Mouse (Mus musculus) heart, embryonic 16.5 days (tissue): ENCODE measurements at regions not wholly inside any gene's neighbourhood (a gene's known extent, or its start where the extent isn't known, plus 50 kb on each side); places are given as distances from the start of the nearest gene placed in this dataset.
A peak's percentile ranks its signal among the peaks of the same experiment; 100 is the strongest.

Experiments
- ATAC-seq: fragments of 200-750 bp; cut with Nextera tagmentation; replicated peaks from 2 replicates; pipeline ENCODE4 v1.8.0; 2017; ENCODE audit warnings: moderate number of reproducible peaks; ENCODE audit not compliant: insufficient read depth, low FRiP score; ENCODE audit errors: extremely low read depth
- H3K27ac ChIP-seq: fragments of 300-500 bp; sonication (generic); 2 replicates; pipeline ENCODE4 v1.5.1; 2014; ENCODE audit warnings: mild to moderate bottlenecking, low read length, control low read depth, moderate library complexity
- H3K27me3 ChIP-seq: fragments of 300-500 bp; sonication (generic); 2 replicates; pipeline ENCODE4 v1.6.1; 2014; ENCODE audit warnings: low read length, mixed read lengths; ENCODE audit not compliant: control insufficient read depth, insufficient read depth
- H3K36me3 ChIP-seq: fragments of 300-500 bp; sonication (generic); 2 replicates; pipeline ENCODE4 v1.6.1; 2014; ENCODE audit not compliant: control insufficient read depth, insufficient read depth
- H3K4me1 ChIP-seq: fragments of 300-500 bp; sonication (generic); 2 replicates; pipeline ENCODE4 v1.6.1; 2014; ENCODE audit warnings: low read length, mixed read lengths; ENCODE audit not compliant: control insufficient read depth, insufficient read depth
- H3K4me2 ChIP-seq: fragments of 300-500 bp; sonication (generic); 2 replicates; pipeline ENCODE4 v1.6.1; 2014; ENCODE audit warnings: low read depth, mild to moderate bottlenecking, control low read depth, low read length
- H3K4me3 ChIP-seq: fragments of 300-500 bp; sonication (generic); 2 replicates; pipeline ENCODE4 v1.5.1; 2014; ENCODE audit warnings: mild to moderate bottlenecking, control low read depth, low read length
- H3K9ac ChIP-seq: fragments of 300-500 bp; sonication (generic); 2 replicates; pipeline ENCODE4 v1.6.1; 2014; ENCODE audit warnings: low read length, control low read depth
- H3K9me3 ChIP-seq: fragments of 300-500 bp; sonication (generic); replicated peaks from 2 replicates; pipeline ENCODE4 v1.6.1; 2016; ENCODE audit warnings: low read length; ENCODE audit not compliant: control insufficient read depth
- WGBS: fragments of 180-500 bp; shearing (Covaris S2); extraction: QIAGEN DNeasy Blood & Tissue Kit; methylation state at CpG from one replicate; pipeline ENCODE4 v1.1.7; 2014; 5-methylcytosine and 5-hydroxymethylcytosine counted together

DNA sequence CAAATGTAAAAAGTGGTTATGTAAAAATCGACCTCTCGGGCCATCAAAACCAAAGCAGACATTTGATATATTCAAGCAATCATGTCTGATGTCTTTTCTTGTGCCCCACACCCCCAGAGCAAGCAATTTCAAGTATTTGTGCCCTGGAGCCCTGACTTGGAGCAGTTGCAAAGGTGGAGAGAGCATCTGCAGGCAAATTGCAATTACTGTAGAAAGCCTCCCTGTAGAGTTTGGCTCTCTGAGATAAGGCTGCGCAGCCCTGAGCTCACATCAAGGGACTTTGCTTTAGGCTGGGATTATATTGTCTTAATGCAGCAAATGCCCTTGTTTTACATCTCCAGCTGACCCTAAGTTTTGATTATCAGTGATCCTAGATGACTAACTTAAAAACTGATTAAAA lies 147.3 kb downstream of the Dyrk2 start:
- no peaks in the 10 kb centered on the region for H3K36me3 ChIP-seq
- WGBS: 47% methylated on average over 3 of the region's 3 CpGs
- no peak overlapping the region for H3K4me2 ChIP-seq
- H3K4me3 ChIP-seq: no peak overlapping the region
- peaks cover 15% of the 10 kb centered on the region for H3K4me1 ChIP-seq
- no peaks in the 10 kb centered on the region for H3K27me3 ChIP-seq
- no peak overlapping the region for H3K9ac ChIP-seq
- no peaks in the 10 kb centered on the region for H3K9me3 ChIP-seq
- no peak for ATAC-seq
- no peak overlapping the region for H3K27ac ChIP-seq

DNA sequence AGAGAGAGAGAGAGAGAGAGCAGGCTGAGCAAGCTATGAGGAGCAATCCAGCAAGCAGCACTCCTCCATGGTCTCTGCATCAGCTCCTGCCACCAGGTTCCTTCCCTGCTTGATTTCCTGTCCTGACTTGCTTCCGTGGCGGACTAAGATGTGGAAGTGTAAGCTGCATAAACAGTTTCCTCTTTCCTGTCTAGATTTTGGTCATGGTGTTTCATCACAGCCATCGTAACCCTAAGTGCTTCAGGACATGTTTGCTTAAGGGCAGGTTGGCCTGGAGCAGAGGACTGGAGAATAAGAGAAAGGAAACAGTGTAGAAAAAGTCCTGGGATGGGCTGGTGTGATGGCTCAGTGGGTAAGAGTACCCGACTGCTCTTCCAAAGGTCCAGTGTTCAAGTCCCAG lies 133.9 kb downstream of the Dyrk2 start:
- Histone ChIP-seq H3K9me3 (no peaks in the 10 kb centered on the region), H3K9ac (no peak overlapping the region), H3K4me1 (no peaks in the 10 kb centered on the region), H3K27ac (no peak overlapping the region), H3K27me3 (no peaks in the 10 kb centered on the region), H3K36me3 (no peaks in the 10 kb centered on the region), H3K4me2 (no peak overlapping the region), H3K4me3 (no peak overlapping the region)
- 82% methylated on average over 4 of the region's 4 CpGs for WGBS
- ATAC-seq: no peak

DNA sequence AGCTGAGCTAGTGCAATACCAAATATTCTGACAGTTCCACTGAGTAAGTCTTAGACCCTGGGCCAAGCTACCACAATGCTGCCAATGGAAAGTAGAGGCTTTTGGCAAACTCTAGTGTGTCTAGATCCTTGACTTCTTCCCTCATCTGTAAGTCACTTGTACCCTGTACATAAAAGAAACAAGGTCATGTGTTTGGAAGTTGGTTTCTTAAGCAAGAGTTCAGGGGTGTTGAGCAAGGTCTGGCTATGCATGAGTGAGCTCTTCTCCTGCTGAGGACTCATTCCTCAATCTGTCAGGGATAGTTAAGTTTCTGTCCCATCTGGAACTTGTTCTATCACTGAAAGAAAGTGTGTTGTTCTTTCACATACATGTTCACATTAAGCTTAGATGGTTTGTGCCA lies 132.9 kb downstream of the Dyrk2 start:
- Histone ChIP-seq H3K4me2 (no peak overlapping the region), H3K9ac (no peak overlapping the region), H3K36me3 (no peaks in the 10 kb centered on the region), H3K4me1 (no peaks in the 10 kb centered on the region), H3K27me3 (no peaks in the 10 kb centered on the region), H3K27ac (no peak overlapping the region), H3K4me3 (no peak overlapping the region), H3K9me3 (no peaks in the 10 kb centered on the region)
- no peak for ATAC-seq

DNA sequence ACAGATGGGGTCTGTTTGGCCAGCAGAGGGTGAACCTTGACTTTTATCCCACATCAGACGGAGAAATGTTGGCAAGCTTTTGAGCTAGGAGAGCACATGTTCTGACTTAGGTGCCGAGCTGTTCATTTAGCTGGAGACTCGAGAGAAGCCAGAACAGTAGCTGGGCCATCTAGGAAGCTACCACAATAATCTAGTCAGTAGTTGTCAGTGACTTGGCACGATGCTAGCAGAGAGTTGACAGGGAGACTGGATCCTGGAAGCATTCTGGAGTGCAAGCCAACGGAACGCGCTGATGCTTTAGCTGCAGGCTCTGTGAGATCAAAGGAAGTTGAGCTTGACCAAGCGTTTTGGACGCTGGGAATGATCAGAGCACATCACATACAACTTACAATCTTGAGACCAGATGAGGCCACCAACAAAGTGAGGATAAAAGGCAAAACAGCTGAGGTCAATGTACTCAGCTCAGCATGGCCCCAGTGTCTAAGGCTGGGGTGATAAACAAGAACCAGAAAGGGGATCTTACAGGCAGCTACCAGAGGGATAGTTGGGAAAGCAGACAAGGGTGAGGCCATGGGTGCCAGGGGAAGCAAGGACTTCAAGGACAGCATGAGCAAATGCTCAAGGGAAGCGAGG lies 130.0 kb downstream of the Dyrk2 start:
- 62% methylated on average over 10 of the region's 10 CpGs for WGBS
- ATAC-seq: no peak
- no peak overlapping the region for H3K9ac ChIP-seq
- no peaks in the 10 kb centered on the region for H3K4me1 ChIP-seq
- no peaks in the 10 kb centered on the region for H3K9me3 ChIP-seq
- no peak overlapping the region for H3K4me2 ChIP-seq
- no peak overlapping the region for H3K27ac ChIP-seq
- H3K27me3 ChIP-seq: no peaks in the 10 kb centered on the region
- H3K36me3 ChIP-seq: no peaks in the 10 kb centered on the region
- no peak overlapping the region for H3K4me3 ChIP-seq

DNA sequence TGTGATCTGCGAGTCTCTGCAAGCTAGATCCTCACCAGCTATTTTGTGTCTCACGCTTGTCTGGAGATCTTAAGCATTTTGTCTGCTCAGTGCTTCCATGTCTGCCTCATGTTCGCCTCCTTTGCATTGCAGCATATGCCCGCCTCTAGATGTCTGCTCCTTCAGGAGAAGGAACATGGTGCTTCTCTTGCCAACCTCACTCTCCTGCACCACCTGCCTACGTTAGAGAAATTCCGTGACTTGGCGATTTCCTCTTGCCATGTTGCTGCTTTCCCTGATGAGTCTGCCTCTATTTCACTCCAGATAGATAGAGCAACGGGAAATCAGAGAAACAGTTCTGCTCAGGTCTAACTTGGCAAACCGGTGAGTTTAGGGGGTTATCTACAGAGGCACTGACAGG lies 126.2 kb downstream of the Dyrk2 start:
- ATAC-seq: no peak
- Histone ChIP-seq H3K9ac (no peak overlapping the region), H3K9me3 (no peaks in the 10 kb centered on the region), H3K27me3 (no peaks in the 10 kb centered on the region), H3K36me3 (no peaks in the 10 kb centered on the region), H3K4me3 (no peak overlapping the region), H3K4me1 (peaks cover 16% of the 10 kb centered on the region), H3K4me2 (no peak overlapping the region), H3K27ac (no peak overlapping the region)
- WGBS: 90% methylated on average over 9 of the region's 9 CpGs

DNA sequence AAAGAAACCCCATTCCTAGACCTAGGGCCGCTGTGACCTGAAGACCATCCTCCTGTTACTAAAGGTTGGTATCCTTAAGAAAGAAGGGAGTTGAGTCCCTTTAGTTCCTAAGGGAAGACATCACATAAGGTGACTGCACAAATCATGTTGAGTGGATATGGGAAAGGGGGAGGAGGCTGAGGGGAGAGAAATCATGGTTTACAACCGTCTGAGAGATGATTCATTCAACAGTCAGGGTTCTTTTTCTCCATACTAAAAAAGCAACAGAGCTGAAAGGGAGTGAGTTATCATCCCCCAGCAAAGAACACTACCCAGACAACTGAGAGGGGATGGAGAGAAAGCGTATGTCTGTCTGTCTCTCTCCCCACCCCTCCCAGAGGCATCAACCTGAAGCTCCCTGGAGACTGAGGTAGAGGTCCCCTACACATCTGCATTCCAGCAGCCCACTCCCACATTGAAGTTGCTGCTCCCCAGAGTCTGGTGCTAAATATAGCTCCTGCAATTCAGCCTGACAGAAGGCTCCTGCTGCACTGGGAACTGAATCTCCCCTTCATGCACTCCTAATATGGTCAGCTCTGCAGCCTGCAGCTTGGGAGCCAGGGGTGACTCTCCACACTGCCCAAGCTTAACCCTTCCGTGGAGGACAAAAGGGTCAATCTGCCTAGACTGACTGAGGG lies 123.2 kb downstream of the Dyrk2 start:
- peak; percentile 96 for ATAC-seq
- no peak overlapping the region; the same call in 1 of the 2 replicates for H3K4me2 ChIP-seq
- no peaks in the 10 kb centered on the region for H3K9me3 ChIP-seq
- H3K9ac ChIP-seq: peak overlapping the region; percentile 27; the same call in 1 of the 2 replicates
- WGBS: 37% methylated on average over 4 of the region's 4 CpGs
- no peaks in the 10 kb centered on the region for H3K36me3 ChIP-seq
- peak overlapping the region; percentile 91 for H3K27ac ChIP-seq
- no peak overlapping the region for H3K4me3 ChIP-seq
- peaks cover 16% of the 10 kb centered on the region for H3K4me1 ChIP-seq
- no peaks in the 10 kb centered on the region for H3K27me3 ChIP-seq

- Histone ChIP-seq H3K9me3 (no peaks in the 10 kb centered on the region), H3K27me3 (no peaks in the 10 kb centered on the region), H3K4me3 (no peak overlapping the region), H3K4me1 (peaks cover 16% of the 10 kb centered on the region), H3K4me2 (no peak overlapping the region), H3K9ac (no peak overlapping the region), H3K36me3 (no peaks in the 10 kb centered on the region), H3K27ac (no peak overlapping the region)
- no peak for ATAC-seq
- 81% methylated on average over 1 of the region's 1 CpGs for WGBS
These were observed 121.0 kb downstream of the Dyrk2 start for GRCm38 (mm10) chr10:118749039-118749438.

DNA sequence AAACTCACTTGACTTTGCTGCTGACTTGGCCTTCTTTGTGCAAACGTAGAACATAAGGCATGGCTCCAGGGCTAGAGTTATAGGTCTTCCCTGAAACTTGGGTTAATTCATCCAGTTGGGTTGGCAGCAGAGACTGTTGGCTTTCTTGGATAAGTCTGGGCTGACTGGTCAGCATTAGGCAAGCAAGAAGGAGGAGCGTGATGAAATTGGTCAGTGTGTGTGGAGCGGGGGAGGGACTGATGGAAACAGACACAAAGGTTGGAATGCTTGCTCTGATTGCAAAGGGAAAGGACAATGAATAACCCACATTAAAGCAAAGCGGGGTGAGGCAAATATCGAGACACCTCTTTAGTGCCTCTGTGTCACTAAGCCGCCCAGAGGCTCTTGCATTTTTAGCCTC lies 120.3 kb downstream of the Dyrk2 start:
- no peaks in the 10 kb centered on the region for H3K36me3 ChIP-seq
- WGBS: 84% methylated on average over 6 of the region's 6 CpGs
- no peaks in the 10 kb centered on the region for H3K9me3 ChIP-seq
- no peak overlapping the region for H3K4me2 ChIP-seq
- H3K27ac ChIP-seq: no peak overlapping the region
- no peak overlapping the region for H3K4me3 ChIP-seq
- no peaks in the 10 kb centered on the region for H3K27me3 ChIP-seq
- no peak overlapping the region for H3K9ac ChIP-seq
- peaks cover 16% of the 10 kb centered on the region for H3K4me1 ChIP-seq
- no peak for ATAC-seq

- 36% methylated on average over 2 of the region's 2 CpGs for WGBS
- no peak overlapping the region for H3K4me3 ChIP-seq
- H3K4me1 ChIP-seq: peaks cover 16% of the 10 kb centered on the region
- ATAC-seq: no peak
- no peaks in the 10 kb centered on the region for H3K36me3 ChIP-seq
- H3K27me3 ChIP-seq: no peaks in the 10 kb centered on the region
- H3K9me3 ChIP-seq: no peaks in the 10 kb centered on the region
- H3K27ac ChIP-seq: no peak overlapping the region
- H3K9ac ChIP-seq: no peak overlapping the region
- H3K4me2 ChIP-seq: no peak overlapping the region
These were observed 118.9 kb downstream of the Dyrk2 start for GRCm38 (mm10) chr10:118751110-118751509.
